Mouse (Mus musculus) spleen, adult 2 months (tissue): ENCODE measurements at regions not wholly inside any gene's neighbourhood (a gene's known extent, or its start where the extent isn't known, plus 50 kb on each side); places are given as distances from the start of the nearest gene placed in this dataset.

Experiments used
- DNase-seq, 2 experiments: peaks; one replicate each; pipeline versions ENCODE4 v3.0.0 to v3.0.0-alpha.2; 2012 to 2021; ENCODE audit warnings: low spot score in 2 of 2, low read depth in 1 of 2
- H3K27ac ChIP-seq: fragments of 200-500 bp; 2 replicates; pipeline ENCODE4 v1.5.1; 2012; ENCODE audit warnings: low read length, inconsistent platforms; ENCODE audit not compliant: insufficient read depth
- H3K27me3 ChIP-seq: fragments of 200-500 bp; 2 replicates; pipeline ENCODE4 v1.6.1; 2012; ENCODE audit warnings: mild to moderate bottlenecking, moderate library complexity, low read length, inconsistent platforms; ENCODE audit not compliant: control insufficient read depth, insufficient read depth
- H3K36me3 ChIP-seq: fragments of 200-500 bp; 2 replicates; pipeline ENCODE4 v1.6.1; 2012; ENCODE audit warnings: mild to moderate bottlenecking, low read length, inconsistent platforms; ENCODE audit not compliant: control insufficient read depth, insufficient read depth
- H3K4me1 ChIP-seq: fragments of 200-500 bp; 2 replicates; pipeline ENCODE4 v1.6.1; 2011; ENCODE audit warnings: inconsistent platforms; ENCODE audit not compliant: control insufficient read depth, insufficient read depth, insufficient read length
- H3K4me3 ChIP-seq: fragments of 200-500 bp; 2 replicates; pipeline ENCODE4 v1.5.1; 2011; ENCODE audit warnings: mild to moderate bottlenecking, inconsistent platforms; ENCODE audit not compliant: insufficient read depth, insufficient read length; ENCODE audit errors: extremely low read depth
- CTCF ChIP-seq: fragments of 200-500 bp; IDR thresholded peaks from 2 replicates; pipeline ENCODE4 v1.5.1; 2011; ENCODE audit warnings: mild to moderate bottlenecking, inconsistent platforms; ENCODE audit not compliant: insufficient read depth, insufficient read length, insufficient replicate concordance; ENCODE audit errors: extremely low read depth
- POLR2A ChIP-seq: fragments of 200-500 bp; IDR thresholded peaks from 2 replicates; pipeline ENCODE4 v1.6.1; 2011; ENCODE audit warnings: low read depth, low read length, inconsistent platforms
- WGBS: fragments of 180-500 bp; shearing (Covaris S2); methylation state at CpG from one replicate; pipeline ENCODE4 v1.1.7; 2018; 5-methylcytosine and 5-hydroxymethylcytosine counted together

- DNase-seq = no peak
- no peak overlapping the region for H3K27ac ChIP-seq
- no peaks in the 10 kb centered on the region for H3K4me1 ChIP-seq
- WGBS = 94% methylated on average over 2 of the region's 2 CpGs
- H3K36me3 ChIP-seq = no peaks in the 10 kb centered on the region
- TF ChIP-seq POLR2A (no peak), CTCF (no peak)
- no peak overlapping the region for H3K4me3 ChIP-seq
- no peaks in the 10 kb centered on the region for H3K27me3 ChIP-seq
Observed at GRCm38 (mm10) chr13:28492015-28492414, 234.7 kb downstream of the Gm11361 start.

DNA sequence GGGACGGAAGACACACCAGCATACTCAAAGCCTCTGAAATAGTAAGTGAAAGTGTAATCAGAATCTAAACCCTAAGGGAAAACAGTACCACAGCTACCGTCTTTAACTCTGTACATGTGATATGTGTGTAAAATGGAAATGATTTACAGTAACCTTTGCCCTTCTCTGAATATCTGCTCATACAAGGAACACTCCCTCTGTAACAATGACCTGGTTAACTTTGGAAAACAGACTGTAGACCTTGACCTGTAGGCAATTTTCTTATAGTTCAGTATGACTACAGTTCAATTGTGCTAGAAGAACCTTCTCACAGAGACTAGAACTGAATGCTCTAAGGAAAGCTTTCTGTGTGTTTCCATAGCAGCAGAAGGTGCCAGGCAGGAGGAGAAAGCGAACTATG is 226.4 kb downstream of the Gm11361 start:
- no peak for DNase-seq
- 76% methylated on average over 3 of the region's 3 CpGs for WGBS
- Histone ChIP-seq H3K27ac (no peak overlapping the region), H3K36me3 (no peaks in the 10 kb centered on the region), H3K4me3 (no peak overlapping the region), H3K27me3 (no peaks in the 10 kb centered on the region), H3K4me1 (no peaks in the 10 kb centered on the region)
- no peak for TF ChIP-seq CTCF
- no peak for TF ChIP-seq POLR2A

- Histone ChIP-seq H3K4me1 (no peaks in the 10 kb centered on the region), H3K27me3 (no peaks in the 10 kb centered on the region), H3K27ac (no peak overlapping the region), H3K4me3 (no peak overlapping the region), H3K36me3 (no peaks in the 10 kb centered on the region)
- 89% methylated on average over 7 of the region's 7 CpGs for WGBS
- no peak for TF ChIP-seq CTCF
- DNase-seq = no peak
Observed at GRCm38 (mm10) chr13:28481224-28481965, 224.1 kb downstream of the Gm11361 start.

DNA sequence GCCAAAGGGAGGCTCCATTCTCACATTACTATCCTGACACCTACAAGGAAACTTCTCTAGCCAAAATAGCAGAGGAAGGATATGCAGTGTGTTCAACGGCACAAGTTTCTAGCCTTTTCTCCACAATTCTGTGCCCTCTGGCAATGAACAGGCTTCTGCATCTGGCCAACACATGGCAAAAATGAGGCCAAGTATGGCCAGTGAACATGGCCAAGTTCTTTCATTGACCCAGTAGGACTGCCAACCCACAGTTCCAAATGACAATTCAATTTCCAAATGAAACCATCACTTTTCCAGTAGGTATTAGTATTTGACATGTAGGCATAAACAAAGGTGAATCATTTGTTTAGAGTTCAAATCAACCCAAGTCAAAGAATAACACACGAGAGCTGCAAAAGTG is 208.8 kb downstream of the Gm11361 start:
- no peaks in the 10 kb centered on the region for H3K27me3 ChIP-seq
- H3K4me3 ChIP-seq = no peak overlapping the region
- H3K4me1 ChIP-seq = no peaks in the 10 kb centered on the region
- H3K36me3 ChIP-seq = no peaks in the 10 kb centered on the region
- DNase-seq = no peak
- 94% methylated on average over 2 of the region's 2 CpGs for WGBS
- no peak overlapping the region for H3K27ac ChIP-seq
- no peak for TF ChIP-seq POLR2A

GRCm38 (mm10) chr13:28465187-28465880 is 208.0 kb downstream of the Gm11361 start:
- Histone ChIP-seq H3K27me3 (no peaks in the 10 kb centered on the region), H3K27ac (no peak overlapping the region), H3K36me3 (no peaks in the 10 kb centered on the region), H3K4me1 (no peaks in the 10 kb centered on the region), H3K4me3 (no peak overlapping the region)
- no peak for DNase-seq
- TF ChIP-seq POLR2A = no peak
- TF ChIP-seq CTCF = no peak
- WGBS = 83% methylated on average over 2 of the region's 2 CpGs

DNA sequence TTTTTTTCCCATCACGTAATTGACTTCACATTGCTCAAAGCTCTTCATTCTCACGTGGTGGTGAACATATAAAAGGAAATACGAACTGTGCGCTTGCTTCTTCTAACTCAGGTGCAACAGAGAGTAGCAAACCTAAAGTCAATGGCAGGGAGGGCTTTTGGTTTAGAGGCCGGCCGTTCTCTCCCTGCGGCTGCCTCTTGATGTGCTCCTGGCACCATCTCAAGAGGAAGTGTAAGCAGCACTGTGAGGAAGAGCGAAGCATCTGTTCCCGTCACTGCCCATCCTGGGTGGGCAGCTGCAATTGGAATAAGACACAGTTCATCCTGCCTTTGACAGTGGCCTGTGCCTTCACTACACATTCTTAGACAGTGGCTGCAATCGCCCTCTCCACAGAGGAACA is 204.0 kb downstream of the Gm11361 start:
- Histone ChIP-seq H3K27ac (no peak overlapping the region), H3K4me3 (no peak overlapping the region), H3K27me3 (no peaks in the 10 kb centered on the region), H3K4me1 (no peaks in the 10 kb centered on the region), H3K36me3 (no peaks in the 10 kb centered on the region)
- WGBS = 77% methylated on average over 10 of the region's 10 CpGs
- no peak for TF ChIP-seq POLR2A
- no peak for TF ChIP-seq CTCF
- DNase-seq = no peak

- Histone ChIP-seq H3K36me3 (no peaks in the 10 kb centered on the region), H3K4me3 (no peak overlapping the region), H3K4me1 (no peaks in the 10 kb centered on the region), H3K27ac (no peak overlapping the region), H3K27me3 (no peaks in the 10 kb centered on the region)
- 88% methylated on average over 3 of the region's 3 CpGs for WGBS
- DNase-seq = no peak
- TF ChIP-seq POLR2A (no peak), CTCF (no peak)
Observed at GRCm38 (mm10) chr13:28457403-28457802, 200.1 kb downstream of the Gm11361 start.
